Mouse (Mus musculus) liver, embryonic 16.5 days (tissue): ENCODE measurements at regions not wholly inside any gene's neighbourhood (a gene's known extent, or its start where the extent isn't known, plus 50 kb on each side); places are given as distances from the start of the nearest gene placed in this dataset.

Experiments used
- ATAC-seq: fragments of 200-750 bp; cut with Nextera tagmentation; 2 replicates; pipeline ENCODE4 v1.8.0; 2017; ENCODE audit warnings: low read depth, mild to moderate bottlenecking, moderate number of reproducible peaks, moderate library complexity
- H3K27ac ChIP-seq: fragments of 300-500 bp; sonication (generic); 2 replicates; pipeline ENCODE4 v1.5.1; 2014; ENCODE audit warnings: mild to moderate bottlenecking, low read length
- H3K27me3 ChIP-seq: fragments of 300-500 bp; sonication (generic); 2 replicates; pipeline ENCODE4 v1.6.1; 2014; ENCODE audit warnings: low read depth, low read length, mixed read lengths; ENCODE audit not compliant: control insufficient read depth, insufficient read depth
- H3K36me3 ChIP-seq: fragments of 300-500 bp; sonication (generic); 2 replicates; pipeline ENCODE4 v1.6.1; 2014; ENCODE audit warnings: mild to moderate bottlenecking; ENCODE audit not compliant: control insufficient read depth, insufficient read depth
- H3K4me1 ChIP-seq: fragments of 300-500 bp; sonication (generic); 2 replicates; pipeline ENCODE4 v1.6.1; 2014; ENCODE audit warnings: low read depth, low read length, mixed read lengths; ENCODE audit not compliant: control insufficient read depth
- H3K4me2 ChIP-seq: fragments of 300-500 bp; sonication (generic); 2 replicates; pipeline ENCODE4 v1.6.1; 2014; ENCODE audit warnings: low read depth, low read length, mixed read lengths
- H3K4me3 ChIP-seq: fragments of 300-500 bp; sonication (generic); 2 replicates; pipeline ENCODE4 v1.5.1; 2014; ENCODE audit warnings: low read depth, mild to moderate bottlenecking, low read length
- H3K9ac ChIP-seq: fragments of 300-500 bp; sonication (generic); 2 replicates; pipeline ENCODE4 v1.6.1; 2014; ENCODE audit warnings: low read depth, low read length
- H3K9me3 ChIP-seq: fragments of 300-500 bp; sonication (generic); replicated peaks from 2 replicates; pipeline ENCODE4 v1.6.1; 2016; ENCODE audit warnings: low read length; ENCODE audit not compliant: control insufficient read depth
- WGBS: fragments of 180-500 bp; shearing (Covaris S2); extraction: QIAGEN DNeasy Blood & Tissue Kit; methylation state at CpG from one replicate; pipeline ENCODE4 v1.1.7; 2014; ENCODE audit not compliant: insufficient replicate concordance; 5-methylcytosine and 5-hydroxymethylcytosine counted together

DNA sequence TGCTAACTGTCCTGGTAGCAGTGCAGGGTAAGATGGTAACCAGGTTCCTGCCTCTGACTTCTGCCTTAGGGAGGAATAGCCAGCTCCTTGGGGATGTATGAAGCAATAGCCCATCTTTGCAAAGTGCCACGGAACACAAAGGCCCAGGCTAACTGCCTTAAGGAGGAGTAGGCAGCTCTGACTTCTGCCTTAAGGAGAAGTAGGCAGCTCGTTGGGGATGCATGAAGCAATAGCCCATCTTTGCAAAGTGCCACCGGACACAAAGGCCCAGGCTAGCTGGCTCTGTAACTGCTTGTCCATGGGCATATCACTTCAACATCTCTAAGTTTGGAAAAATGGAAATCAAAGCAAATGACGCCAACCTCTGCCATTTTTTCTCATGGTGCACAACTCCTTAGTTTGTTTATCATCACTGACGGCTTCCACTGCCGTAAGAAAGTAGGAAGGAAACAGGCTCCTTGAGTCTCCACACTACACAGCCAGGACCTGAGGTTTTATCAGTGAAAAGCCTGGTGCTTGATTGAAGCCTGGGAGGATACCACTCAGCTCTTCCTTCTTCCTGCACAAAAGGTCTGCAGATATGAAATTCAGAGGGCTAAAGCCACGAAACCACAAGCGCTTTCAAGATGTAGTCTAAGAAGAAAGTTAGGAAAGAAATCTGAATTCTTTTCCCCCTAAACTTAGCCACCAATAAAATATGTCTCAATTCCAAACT, 74.4 kb upstream of the Lpp start:
- Histone ChIP-seq H3K36me3 (no peaks in the 10 kb centered on the region), H3K4me1 (no peaks in the 10 kb centered on the region), H3K27me3 (no peaks in the 10 kb centered on the region), H3K27ac (no peak overlapping the region), H3K9me3 (no peaks in the 10 kb centered on the region), H3K4me2 (no peak overlapping the region), H3K4me3 (no peak overlapping the region), H3K9ac (no peak overlapping the region)
- ATAC-seq: no peak
- 21% methylated on average over 8 of the region's 8 CpGs for WGBS

DNA sequence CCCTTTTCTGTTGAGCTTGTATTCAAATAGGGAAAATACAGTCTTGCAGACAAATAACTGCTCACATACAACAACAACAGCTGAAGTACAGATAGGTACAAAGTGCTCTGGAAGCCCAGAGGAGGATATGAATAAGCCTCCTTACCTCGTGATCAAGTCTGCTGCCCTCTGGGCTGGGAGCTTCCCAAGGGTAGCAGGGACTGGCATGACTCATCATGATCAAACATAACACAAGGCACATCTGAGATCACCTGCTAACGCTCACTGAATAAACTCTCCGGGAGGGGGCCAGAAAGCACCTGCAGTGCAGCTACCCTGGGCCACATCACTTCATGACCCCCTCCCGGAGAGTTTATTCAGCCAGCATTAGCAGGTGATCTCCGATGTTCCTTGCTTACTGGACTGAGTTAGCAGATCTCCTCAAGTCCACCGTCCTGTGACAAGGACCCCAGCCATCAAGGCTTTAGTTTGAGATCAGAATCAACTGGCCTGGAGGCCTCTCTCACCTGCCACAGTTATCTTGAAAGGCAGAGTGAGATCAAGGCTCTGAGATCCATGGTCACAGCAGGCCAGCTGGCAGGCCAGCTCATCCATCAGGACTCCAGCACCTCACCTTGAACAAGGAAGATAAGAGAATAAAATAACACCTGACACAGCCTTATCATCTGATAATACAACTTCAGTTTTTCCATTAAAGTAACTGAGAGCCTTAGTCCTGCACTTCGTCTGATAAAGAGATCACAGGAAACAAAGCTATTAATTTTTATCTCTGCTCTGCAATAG, 79.6 kb upstream of the Lpp start:
- no peaks in the 10 kb centered on the region for H3K9me3 ChIP-seq
- 47% methylated on average over 7 of the region's 7 CpGs for WGBS

DNA sequence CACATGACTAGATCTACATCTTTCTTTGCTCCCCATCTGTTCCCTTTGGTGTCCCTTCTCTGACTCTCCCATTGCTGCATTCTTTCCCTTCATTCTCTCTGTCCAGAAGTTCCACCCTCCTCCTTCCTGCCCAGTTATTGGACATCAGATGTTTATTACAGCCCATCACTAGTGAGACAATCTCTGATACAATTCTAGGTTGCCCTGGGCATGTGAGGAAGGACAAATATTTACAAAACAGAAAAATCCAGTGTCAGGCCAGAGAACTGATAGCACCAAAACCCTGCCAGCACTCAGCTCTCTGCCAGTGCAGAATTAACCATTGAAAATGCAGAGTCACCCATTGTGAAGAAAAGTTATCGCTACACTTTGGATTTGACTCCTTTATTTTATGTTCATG, 87.9 kb upstream of the Lpp start:
- Histone ChIP-seq H3K27ac (no peak overlapping the region), H3K27me3 (no peaks in the 10 kb centered on the region), H3K36me3 (no peaks in the 10 kb centered on the region), H3K4me3 (no peak overlapping the region), H3K9me3 (no peaks in the 10 kb centered on the region), H3K4me2 (no peak overlapping the region), H3K9ac (no peak overlapping the region), H3K4me1 (no peaks in the 10 kb centered on the region)
- WGBS: 80% methylated on average over 1 of the region's 1 CpGs
- no peak for ATAC-seq

More for the DNA sequence above, 79.6 kb upstream of the Lpp start:
- no peaks in the 10 kb centered on the region for H3K36me3 ChIP-seq
- H3K27me3 ChIP-seq: no peaks in the 10 kb centered on the region
- no peaks in the 10 kb centered on the region for H3K4me1 ChIP-seq
- H3K9ac ChIP-seq: no peak overlapping the region
- H3K27ac ChIP-seq: no peak overlapping the region
- no peak overlapping the region for H3K4me3 ChIP-seq
- no peak overlapping the region for H3K4me2 ChIP-seq
- ATAC-seq: no peak

DNA sequence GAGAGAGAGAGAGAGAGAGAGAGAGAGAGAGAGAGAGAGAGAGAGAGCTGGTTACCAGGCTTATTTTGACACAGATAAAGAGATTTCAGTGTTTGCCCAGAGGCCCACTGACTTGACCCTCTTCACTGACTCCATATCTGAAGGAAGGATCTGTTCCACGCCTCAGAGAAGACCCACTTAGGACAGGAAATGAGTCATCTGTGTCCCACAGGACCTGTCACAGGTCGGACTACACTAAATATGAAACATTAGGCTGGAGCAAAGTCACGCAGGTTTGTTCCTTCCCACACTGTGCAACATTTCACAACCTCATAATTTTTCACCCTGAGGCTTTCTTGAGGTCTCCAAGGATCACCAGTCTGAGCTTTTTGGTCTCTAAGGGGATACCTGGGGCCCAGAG, 96.5 kb upstream of the Lpp start:
- H3K4me3 ChIP-seq: no peak overlapping the region
- no peaks in the 10 kb centered on the region for H3K9me3 ChIP-seq
- no peak for ATAC-seq
- H3K4me2 ChIP-seq: no peak overlapping the region
- no peak overlapping the region for H3K9ac ChIP-seq
- H3K27ac ChIP-seq: peak overlapping the region; percentile 53
- H3K27me3 ChIP-seq: no peaks in the 10 kb centered on the region
- no peaks in the 10 kb centered on the region for H3K36me3 ChIP-seq
- no peaks in the 10 kb centered on the region; the same call in 1 of the 2 replicates for H3K4me1 ChIP-seq
- 16% methylated on average over 3 of the region's 3 CpGs for WGBS

DNA sequence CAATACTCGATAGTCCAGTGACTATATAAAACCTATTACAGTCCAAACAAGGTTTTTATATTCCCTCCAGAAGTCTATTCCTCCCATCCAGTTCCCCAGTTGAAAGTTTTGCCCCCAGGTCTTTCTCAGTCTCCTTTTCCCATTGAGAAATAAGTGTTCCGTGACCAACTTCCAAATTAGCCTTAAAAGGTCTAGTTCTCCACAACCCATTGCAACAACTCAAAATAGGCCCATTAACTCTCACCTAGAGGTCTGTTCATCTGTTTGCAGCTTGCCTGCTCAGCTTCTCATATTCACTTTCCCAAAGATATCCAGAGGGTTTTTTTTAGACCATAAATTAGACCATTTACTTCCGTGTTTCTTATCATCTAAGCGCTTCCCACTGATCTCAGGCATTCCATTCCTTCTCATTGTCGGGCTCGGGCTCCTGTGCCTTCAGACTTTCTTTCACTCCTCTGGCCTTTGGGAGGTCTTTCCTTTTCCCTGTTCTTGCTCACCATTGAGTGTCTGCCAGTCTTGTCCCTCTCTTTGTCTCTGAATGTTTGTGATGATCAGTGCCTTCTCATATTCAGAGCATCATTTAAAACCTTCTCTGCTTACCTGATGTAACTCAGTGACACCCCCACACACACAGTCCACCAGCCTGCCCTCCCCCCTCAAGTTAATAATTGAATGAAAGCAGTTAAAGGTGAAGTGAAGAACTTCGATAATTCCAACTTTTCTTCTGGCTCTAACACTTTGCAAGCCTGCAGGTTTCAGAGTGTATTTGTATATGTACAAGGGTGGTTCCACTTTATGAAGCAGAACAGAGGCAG, 97.5 kb upstream of the Lpp start:
- Histone ChIP-seq H3K27me3 (no peaks in the 10 kb centered on the region), H3K4me1 (no peaks in the 10 kb centered on the region; the same call in 1 of the 2 replicates), H3K9me3 (no peaks in the 10 kb centered on the region), H3K27ac (no peak overlapping the region), H3K36me3 (no peaks in the 10 kb centered on the region), H3K4me3 (no peak overlapping the region), H3K4me2 (peak overlapping the region; percentile 32; the same call in 1 of the 2 replicates), H3K9ac (no peak overlapping the region)
- ATAC-seq: peak; percentile 59
- 52% methylated on average over 7 of the region's 7 CpGs for WGBS

DNA sequence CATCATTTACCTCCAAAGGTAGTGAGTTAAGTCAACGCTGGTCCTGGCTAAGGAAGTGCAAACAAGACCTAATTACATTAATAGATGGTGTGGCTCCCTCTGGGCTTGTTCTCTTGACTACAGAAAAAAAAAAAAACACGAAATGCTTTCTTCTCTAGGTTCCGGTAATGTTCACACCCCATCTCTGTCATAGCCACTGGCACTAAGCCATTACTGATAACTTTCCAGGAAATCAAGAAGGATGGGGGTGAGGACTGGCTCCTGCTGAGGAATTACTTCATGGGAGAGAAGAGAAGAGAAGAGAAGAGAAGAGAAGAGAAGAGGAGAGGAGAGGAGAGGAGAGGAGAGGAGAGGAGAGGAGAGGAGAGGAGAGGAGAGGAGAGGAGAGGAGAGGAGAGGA, 109.1 kb upstream of the Lpp start:
- Histone ChIP-seq H3K4me3 (no peak overlapping the region), H3K9ac (no peak overlapping the region), H3K4me2 (no peak overlapping the region), H3K36me3 (no peaks in the 10 kb centered on the region), H3K27me3 (no peaks in the 10 kb centered on the region), H3K9me3 (no peaks in the 10 kb centered on the region), H3K27ac (no peak overlapping the region), H3K4me1 (no peaks in the 10 kb centered on the region)
- no peak for ATAC-seq
- WGBS: 45% methylated on average over 3 of the region's 3 CpGs

DNA sequence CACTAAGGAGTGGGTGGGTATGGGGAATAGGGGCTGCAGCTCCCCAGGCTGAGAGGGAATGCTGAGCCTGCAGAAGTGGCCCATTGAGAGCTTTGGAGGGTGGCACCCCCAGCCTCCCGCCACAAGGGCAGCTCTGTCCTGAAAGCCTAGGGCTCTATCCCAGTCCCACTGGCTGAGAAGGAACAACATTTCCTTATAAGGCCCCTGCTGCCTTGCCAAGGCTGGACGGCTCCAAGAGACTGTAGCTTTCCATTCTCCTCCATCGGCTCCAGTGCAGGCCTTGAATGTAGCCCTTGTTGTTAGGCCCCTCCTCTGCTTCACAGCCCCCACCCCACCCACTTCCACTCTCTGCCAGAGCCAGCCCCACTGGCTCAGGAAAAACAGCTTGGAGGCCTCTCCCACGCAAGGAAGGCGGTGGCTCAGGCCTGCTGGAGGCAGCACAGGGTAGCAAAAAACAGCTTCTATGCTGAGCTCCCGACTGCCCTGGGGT, 111.1 kb upstream of the Lpp start:
- peak; percentile 24; the same call in 1 of the 2 replicates for ATAC-seq
- H3K9me3 ChIP-seq: no peaks in the 10 kb centered on the region
- no peaks in the 10 kb centered on the region for H3K27me3 ChIP-seq
- H3K27ac ChIP-seq: no peak overlapping the region
- no peak overlapping the region for H3K9ac ChIP-seq
- H3K4me3 ChIP-seq: no peak overlapping the region
- no peaks in the 10 kb centered on the region for H3K4me1 ChIP-seq
- no peak overlapping the region for H3K4me2 ChIP-seq
- H3K36me3 ChIP-seq: no peaks in the 10 kb centered on the region
- WGBS: 41% methylated on average over 6 of the region's 6 CpGs

DNA sequence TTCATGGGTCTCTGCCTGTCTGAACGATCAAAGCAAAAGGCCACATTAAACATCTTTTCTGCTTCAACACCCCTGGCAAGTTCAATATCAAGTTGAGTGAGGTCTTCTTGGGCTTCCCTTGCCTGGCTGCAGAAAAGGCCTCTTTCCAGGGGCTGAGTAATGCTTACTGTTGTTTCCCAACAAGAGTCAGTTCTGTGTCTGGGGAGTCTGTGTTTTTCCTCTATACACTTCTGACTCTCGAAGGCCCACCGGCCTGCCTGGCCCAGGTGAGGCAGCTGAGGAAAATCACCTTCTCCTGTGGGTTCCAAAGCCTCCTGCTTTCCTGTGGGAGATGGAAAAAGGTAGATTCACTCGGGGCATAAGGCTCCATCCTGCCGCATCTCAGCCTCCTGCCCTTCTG, 111.7 kb upstream of the Lpp start:
- Histone ChIP-seq H3K9ac (no peak overlapping the region), H3K4me2 (no peak overlapping the region), H3K27me3 (no peaks in the 10 kb centered on the region), H3K9me3 (no peaks in the 10 kb centered on the region), H3K4me3 (no peak overlapping the region), H3K4me1 (no peaks in the 10 kb centered on the region), H3K36me3 (no peaks in the 10 kb centered on the region), H3K27ac (no peak overlapping the region)
- ATAC-seq: no peak
- 54% methylated on average over 5 of the region's 5 CpGs for WGBS
